Mouse (Mus musculus): ENCODE data around the gene Rab43.

Gene Rab43

DNA sequence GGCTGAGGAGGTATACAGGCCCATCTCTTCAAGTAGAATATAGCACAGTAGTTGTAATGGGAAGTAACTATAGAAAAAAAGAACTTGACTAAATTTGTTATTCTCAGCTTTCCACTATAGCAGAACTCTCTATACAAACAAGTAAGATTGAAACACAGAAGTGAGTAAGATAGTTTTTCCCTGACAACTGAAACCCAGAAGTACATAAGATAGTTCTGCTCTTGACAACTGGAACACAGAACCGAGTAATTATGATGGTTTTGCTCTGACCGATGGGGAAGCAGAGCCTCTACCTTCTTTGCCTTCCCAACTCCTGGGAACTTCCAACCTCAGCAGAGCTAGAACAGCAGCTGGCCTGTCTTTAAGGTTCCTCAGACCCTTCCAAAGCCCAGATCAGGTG, 2.8 kb downstream of the Rab43 start:
- DNase-seq (ENCODE audit: low read depth, low spot score), result no peak

DNA sequence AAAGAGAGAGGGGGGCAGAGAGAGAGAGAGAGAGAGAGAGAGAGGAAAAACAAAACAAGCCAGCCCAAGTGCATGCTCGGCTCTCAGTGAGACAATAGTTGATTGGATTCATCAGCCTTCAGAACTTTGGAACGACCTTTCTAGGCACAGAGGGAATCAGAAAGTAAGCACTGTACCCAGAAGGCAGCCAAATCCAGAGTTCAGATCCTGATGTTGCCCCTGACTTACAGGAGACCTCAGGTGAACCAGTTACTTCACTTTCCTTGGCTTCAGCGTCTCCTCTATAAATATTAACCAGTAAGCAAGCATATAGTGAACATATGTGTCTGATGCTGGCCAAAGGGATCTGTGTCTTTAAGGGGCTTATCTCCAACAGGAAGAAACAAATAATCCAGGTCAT, 3.4 kb downstream of the Rab43 start:
- no peak for DNase-seq (ENCODE audit: low read depth, low spot score)

DNA sequence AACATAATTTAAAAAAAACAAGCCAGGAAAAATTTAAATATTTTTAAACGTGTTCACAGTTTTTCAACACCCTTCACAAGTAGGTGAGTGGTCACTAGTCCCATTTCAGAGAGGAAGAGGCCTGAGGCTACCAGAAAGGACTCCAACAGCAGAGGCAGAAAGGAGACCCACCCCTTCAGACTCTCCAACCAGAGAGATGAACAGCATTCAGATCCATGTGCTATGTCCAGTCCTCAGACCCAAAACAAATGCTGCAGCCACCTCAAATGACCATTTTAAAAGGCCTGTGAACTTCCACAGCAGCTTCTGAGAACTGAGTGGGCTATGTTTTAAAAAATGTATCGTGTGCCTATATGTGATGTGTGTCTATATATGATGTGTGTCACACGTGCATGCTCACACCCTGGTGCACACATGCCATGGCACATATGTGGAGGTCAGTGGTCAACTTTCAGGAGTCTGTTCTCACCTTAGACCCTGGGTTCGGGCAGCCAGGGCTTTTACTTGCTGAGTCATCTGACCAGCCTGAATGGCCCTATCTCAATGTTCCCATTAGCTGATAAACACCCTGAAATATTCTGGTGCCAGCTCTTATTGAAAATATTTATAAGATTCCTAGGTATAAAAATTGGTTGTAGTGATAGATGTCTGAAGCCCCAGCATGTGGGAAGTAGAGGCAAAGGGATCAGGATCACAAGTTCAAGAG, 4.1 kb downstream of the Rab43 start:
- no peak for DNase-seq (ENCODE audit: low read depth, low spot score)

DNA sequence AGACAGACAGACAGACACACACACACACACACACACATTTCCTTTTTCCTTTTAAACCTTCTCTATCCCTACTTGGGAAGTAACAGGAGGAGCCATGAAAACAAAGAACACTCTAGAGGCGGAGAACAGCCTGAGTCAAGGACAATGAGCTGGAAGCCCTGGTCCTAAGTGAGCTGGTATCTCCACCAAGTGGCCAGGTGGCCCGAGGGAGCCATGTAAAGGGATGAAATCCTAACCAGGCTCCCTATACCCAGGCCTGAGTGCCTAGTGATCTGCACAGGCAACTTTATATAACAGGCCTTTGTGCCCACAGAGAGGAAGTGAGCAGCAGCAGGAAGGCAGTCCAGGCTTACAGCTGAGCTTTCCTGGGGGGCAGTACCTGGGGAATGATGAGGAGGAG, 5.1 kb downstream of the Rab43 start:
- no peak for DNase-seq (ENCODE audit: low read depth, low spot score)

DNA sequence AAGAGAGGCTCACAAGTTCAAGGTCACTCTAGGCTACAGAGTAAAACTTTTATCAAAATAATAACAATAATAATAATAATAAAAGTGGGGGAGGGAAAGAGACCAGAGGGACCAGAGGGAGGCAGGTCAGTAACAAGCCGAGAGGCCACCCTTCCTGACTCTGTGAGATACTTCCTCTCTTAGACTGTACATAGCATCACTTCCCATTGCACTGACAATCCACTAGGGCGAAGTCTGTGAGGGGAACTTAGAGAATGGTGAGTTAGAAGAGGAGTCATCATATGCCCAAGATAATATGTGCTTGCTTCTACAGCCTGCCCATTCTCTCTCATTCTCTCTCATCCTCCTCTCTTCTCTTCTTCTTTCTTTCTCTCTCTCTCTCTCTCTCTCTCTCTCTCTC, 5.9 kb downstream of the Rab43 start:
- no peak for DNase-seq (ENCODE audit: low read depth, low spot score)

DNA sequence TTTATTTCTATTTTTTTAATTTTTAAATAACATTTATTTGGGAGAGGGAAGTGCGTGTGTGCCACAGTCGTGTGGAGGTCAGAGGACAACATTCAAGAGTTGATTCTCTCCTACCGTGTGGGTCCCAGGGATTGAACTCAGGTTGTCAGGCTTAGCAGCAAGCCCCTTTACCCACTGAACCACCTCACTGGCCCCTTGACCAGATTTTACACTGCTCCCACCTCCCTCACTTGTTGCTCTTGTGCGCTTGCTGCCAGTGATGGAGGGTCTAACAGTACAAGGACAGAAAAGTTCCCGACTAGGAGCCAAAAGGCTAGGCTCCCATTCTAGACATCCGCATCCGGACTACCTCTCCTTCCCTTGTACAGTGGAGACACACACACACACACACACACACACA, 6.5 kb downstream of the Rab43 start:
- no peak for DNase-seq (ENCODE audit: low read depth, low spot score)

DNA sequence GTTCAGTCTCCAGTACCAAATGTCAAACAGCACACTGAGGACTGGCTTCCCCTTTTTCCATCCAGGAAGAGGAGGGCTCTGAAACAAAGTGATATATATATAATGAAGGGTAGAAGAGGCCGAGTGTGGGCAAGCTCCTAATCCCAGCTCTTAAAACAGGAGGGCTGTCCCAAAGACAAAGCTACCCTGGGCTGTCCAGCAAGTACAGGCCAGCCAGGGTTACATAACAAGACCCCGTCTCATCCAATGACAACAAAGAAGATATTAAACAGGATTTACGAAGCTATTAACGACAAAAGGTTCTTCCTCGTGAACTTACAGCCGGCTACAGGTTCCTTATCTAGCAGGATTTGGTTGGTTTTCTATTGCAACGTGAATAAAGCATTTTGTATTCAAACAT, 7.1 kb downstream of the Rab43 start:
- no peak for DNase-seq (ENCODE audit: low read depth, low spot score)

DNA sequence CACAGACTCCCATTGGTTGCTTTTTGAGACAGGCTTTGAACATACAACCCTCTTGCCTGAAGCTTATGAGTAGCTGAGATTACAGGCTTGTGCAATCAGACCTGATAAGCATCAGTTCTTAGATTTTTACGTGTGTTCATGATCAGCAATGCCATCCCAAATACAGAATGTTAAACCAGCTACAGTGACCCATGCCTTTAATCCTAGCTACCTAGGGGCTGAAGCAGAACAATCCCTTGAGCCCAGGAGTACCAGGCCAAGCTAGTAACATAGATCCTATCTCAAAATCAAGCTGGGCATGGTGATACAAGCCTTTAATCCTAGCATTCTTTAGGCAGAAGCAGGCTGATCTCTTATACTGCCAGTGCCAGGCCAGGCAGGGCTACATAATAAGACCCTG, 7.9 kb downstream of the Rab43 start:
- DNase-seq (ENCODE audit: low read depth, low spot score), result no peak

DNA sequence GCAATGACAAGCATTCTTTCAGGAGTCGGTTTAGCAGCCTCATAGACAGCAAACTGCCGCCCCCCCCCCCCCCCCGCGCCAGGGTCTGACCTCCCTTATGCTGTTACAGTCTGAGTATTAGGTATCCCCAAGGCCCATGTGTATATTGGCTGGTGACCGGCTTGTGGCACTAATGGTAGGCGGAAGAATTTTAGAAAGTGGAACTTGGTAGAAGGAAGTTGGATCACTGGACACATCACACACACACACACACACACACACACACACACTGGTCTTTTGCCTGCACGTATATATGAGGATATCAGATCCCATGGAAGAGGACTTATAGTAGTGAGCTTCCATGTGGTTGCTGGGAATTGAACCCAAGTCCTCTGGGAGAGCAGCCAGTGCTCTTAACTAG, 9.5 kb downstream of the Rab43 start:
- DNase-seq (ENCODE audit: low read depth, low spot score), result no peak

DNA sequence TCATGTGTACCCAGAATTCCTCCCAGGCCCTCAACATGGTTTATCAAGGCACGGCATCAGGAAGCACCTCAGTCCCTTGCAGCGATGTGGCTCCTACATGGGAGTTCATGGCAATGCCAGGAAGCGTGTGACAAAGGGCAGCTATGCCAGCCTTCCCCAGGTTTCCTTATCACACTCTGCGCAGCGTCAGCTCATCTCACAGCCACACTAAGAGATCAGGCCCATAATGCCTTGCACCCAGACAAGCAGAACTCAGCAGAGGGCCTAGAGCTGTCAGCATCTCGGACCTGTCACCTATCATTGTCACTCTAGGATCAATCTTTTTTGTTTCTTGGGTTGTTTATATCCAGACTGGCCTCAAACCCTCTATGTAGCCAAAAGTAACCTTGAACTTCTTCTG, 12.4 kb downstream of the Rab43 start:
- DNase-seq (ENCODE audit: low read depth, low spot score), result no peak

DNA sequence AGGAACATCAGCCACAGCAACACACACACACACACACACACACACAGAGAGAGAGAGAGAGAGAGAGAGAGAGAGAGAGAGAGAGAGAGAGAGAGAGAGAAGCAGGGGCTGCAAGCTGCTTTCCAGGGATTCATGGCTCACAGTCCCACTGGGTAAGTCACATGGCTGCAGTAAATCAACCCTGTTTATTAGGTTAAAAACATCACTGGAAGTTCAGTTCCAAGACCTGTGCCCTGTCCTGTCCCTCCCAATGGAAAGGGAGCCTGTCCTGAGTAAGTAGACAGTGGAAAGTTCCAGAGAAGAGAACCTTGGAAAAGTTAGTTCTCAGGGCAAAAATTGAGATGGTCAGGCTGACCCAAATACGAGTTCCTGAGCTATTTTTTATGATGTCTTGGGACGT, 14.6 kb downstream of the Rab43 start:
- DNase-seq (ENCODE audit: low read depth, low spot score), result no peak

DNA sequence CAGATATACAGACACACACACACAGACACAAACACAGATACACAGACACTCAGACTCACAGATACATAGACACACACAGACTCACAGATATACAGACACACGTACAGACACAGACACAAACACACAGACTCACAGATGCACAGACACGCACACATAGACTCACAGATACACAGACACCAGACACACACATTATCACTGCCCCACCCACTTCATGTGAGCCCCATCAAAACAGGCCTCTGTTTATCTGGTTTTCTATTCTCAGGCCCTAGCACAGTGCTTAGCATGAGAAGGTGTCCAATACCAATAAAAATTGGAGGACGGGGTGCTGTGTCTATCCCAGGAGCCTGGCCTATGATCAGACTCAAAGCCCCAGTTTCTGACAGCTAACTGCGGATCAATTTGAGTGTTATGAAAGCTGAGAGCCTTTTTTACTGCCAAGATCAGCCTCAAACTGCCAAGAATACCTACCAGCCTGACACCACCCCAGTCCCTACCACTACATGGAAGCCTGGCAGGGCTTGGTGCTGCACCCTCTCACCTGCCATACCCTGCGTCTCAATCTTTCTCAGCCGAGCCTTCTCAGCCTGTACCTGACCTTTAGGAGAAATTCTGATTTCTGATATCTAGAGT, 15.6 kb downstream of the Rab43 start:
- no peak for DNase-seq (ENCODE audit: low read depth, low spot score)

DNA sequence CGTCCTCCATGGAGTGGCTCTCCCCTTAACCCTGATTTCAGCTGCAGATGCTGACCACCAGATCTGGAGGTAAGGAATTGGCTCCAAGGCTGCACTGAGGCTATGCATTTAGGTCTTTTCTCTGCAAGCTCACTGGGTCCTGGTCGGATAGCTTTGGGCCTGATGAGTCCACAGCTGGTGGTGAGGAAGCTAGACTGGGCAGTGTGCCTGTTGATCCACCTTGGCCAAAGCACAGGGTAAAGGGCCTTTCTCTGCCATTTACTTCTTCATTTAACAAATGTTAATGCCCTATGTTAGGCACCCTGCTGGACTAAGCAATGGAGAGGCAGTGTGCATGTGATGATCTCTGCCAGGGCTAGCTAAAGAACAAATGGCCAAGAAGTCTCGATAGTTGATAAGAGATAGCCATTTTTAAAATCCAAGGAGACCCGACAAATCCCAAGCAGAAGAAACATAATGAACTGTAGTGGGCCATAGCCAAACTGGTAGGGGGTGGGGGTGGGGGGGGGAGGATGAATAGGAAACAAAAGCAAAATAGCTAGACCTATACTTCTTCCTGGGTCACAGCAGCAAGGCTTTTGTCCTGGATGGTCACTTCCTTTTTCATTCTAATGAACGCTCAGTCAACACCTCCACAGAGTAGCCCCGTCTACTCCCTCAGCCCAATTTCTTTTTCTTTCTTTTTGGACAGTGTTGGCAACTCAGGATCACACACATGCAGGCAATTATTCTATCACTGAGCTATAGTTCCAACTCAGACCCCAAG, 16.4 kb downstream of the Rab43 start:
- DNase-seq (ENCODE audit: low read depth, low spot score), result no peak

DNA sequence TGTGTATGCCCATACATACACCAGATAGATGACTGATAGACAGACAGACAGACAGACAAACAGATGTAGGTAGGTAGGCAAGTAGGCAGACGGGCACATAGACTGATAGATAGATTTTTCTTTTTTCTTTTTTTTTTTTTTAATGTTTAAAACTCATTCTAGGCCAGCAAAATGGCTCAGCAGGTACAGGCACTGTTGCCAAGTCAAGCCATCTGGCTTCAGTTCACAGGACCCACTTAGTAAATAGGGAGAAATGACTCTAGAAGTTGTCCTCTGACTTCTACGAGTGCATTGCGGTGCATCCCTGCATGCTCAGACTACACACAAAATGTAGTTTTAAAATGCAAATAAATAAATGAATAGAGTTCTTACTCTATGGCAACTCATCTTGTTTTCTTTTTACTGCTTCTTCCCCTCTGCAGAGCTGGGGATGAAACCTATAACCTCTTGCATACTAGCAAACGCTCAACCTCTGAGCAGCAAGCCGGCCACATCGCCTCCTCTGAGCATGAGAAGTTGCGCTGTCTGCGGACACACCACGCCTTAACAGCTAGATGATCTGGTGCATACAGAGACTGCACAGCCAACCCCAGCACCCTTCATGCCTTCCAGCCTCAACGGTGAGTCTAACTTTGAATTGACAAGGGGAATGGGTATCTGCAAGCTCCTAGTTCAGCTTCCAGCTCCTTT, 18.0 kb downstream of the Rab43 start:
- DNase-seq (ENCODE audit: low read depth, low spot score), result no peak

DNA sequence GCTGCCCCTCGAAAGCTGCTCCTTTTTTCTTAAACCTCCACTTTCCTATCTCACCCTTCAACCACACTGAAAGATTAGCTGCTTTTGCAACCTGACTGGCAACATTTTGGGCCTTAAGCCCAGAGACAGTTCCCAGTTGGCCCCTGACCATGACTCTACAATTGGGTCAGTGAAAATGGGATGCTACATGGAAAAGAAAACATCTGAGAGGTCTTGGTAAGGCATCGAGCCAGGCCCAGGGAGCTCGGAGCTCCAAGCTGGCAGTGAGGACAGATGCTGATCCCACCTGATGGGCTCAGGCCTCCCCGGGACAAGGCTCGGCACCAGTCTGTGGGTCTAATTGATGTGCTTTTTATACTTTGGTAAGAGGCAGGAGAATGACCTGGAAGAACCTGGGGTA, 20.1 kb downstream of the Rab43 start:
- DNase-seq (ENCODE audit: low read depth, low spot score), result no peak

DNA sequence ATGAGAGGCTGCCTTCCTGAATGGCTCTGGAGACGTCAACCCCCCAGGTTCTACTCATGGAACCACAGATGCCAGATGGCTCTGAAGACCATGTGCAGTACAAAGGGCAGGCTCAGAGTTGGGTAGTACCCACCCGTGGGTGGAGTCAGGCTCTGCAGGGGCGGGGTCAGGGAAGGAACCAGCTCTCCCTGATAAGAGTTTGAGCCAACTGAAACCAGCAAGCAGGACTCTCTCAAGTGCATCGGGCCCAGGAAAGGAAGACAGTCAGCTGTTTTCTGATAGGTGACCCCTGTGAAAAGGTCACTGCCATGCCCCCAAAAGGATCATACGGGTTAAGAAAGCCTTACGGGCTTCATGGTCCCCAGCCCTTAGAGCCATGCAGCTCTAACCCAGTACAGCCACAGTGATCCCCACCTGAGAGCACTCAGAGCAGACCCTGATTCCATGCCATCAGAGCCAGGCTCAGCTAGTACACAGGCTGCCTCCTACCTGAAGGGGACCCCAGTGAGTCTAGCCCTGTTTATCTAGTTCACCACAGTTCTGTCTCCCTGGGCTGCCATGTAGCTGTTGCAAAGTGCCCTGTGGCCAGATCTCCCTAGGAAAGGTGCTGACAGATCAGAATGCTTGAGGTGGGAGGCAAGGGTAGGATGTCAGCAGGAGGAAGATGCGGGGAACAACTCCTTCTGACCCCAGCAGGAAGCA, 21.0 kb downstream of the Rab43 start:
- no peak for DNase-seq (ENCODE audit: low read depth, low spot score)

DNA sequence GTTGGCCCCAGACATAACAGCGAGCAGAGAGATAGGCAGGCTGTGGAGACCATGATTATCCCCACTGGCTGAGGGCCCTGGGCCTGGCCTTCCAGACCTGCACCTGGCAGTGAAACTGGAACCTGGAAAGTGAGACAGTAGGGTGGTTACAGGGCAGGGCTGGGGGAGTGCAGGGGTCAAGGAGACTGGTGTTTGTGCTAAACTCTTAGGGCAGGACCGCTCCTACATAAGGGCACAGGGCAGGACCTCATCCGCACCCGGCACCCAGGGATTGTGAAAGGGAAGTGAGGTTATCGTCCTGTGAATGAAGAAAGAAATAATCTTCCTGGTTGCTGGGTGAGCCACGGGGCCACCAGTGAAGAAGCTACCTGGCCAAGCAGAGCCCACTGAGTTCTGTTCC, 22.2 kb downstream of the Rab43 start:
- no peak for DNase-seq (ENCODE audit: low read depth, low spot score)

DNA sequence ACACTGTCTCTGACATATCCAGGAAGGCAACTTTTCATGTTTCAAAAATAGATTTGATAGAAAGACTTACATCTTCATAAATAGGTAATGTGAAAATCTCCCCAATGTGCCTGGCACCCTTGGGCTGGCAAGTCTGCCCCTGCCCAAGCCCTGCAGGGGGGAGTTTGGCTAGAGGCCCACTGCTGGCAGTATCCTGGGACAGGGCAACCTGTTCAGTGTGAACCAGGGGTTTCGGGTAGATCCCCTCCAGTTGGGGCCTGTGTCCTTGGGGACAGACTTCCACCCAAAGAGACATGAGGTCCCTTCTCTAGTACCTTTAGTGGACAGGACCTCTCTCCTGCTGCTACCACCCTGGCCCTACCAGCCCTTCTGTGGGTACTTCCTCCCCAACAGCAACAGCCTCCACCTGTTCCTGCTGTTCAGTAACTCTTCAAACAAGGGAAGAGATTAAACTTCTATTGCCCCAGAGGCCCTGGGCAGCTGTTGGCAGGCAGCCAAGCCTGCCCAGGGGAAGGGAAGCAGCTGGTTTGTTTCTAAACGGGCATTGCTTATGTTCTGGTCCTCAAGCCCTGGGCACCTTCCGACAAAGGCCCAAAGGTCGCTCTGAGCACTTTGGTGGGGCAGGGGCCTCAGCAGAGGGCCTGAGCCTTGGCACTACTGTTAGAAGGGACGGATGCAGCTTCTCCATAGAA, 22.9 kb downstream of the Rab43 start:
- no peak for DNase-seq (ENCODE audit: low read depth, low spot score)

DNA sequence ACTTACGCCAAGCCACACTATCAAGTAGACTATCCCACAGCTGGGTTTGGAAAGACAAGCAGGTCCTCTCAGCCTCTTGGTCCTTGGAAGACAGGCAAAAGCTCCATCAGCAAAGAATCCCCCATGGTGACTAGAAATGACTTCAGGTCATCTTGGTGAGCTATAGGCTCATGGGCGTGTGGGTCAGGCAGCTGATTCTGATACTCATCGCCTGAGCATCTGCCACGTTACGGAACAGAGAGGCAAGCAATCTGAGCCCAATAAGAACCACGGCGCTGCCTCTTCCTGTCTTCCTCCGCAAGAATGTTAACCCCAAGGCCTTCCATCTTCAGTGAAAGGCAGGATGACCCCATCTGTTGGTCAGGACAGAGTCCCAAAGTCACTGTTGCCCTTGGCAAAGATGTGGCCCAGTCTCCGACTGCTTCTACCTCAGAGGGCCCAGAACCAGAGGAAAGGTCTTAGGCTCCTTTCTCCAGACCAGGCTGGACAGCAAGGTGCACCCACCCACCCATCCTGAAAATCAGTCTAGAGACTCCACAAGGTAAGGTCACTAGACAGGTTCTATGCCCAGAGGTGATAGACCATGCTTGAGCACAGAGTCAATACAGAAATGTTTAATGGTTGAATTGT, 23.6 kb downstream of the Rab43 start:
- no peak for DNase-seq (ENCODE audit: low read depth, low spot score)

DNA sequence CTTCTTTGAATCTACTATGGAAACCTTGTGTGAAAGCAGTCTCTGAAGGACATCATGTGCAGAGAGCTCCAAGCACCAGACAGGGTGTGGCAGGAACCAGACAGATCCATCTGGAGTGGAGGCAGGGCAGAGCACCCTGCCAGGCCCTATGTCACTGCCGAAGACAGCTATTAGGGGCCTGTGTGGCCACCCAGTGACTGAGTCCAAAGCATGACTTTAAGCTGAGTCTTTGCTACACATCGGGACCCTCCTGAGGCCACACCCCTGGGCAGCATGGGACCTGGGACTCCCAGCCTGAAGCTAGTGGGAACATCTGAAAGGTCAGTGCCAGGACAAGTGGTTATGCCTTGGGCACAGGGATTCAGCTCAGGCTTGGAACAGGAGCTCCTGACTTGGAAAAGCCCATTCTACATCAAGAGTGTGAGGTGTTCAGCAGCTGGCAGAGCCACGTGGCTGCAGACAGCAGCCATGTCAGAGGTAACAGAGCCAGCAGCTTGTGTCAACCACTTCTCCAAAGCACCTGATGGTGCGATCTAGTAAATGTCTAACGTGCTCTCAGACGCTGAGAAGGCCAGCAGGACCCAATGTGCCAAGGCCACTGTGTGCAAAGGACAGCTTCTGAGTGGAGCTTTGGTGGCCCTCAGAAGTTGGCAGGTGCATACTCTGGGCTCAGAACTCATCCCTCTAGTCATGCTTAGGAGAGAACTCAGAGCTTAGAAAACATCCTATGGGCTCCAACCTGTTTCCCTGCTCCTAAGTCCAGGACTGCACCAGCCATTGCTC, 24.7 kb downstream of the Rab43 start:
- no peak for DNase-seq (ENCODE audit: low read depth, low spot score)
